ENCODE assay signal across 7 mouse cellular contexts in genomic region chr11:86586868-86587792, GRCm38 (mm10). TPM values are rescaled to one million over a fixed set of nuclear protein-coding genes. Genes with fewer than 3 reads are reported as not detected.
DNase-seq lines count a peak whose midpoint lies in the region; ATAC-seq and TF ChIP-seq lines count a peak whose summit lies in the region.

No protein-coding gene starts in this region.

- no peaks in the 10 kb centered on the region for H3K9me3 ChIP-seq in lung, embryonic 15.5 days

- no peaks in the 10 kb centered on the region for H3K27me3 ChIP-seq in lung, embryonic 15.5 days

- H3K36me3 ChIP-seq in lung, embryonic 15.5 days, result no peaks in the 10 kb centered on the region; the same call in 1 of the 2 replicates

- TF ChIP-seq CTCF in brain, embryonic 14.5 days (IDR thresholded peaks at IDR 0.05; ENCODE audit: borderline replicate concordance, extremely low read depth, insufficient read depth, insufficient read length), result no peak

- 3% methylated on average over 15 of the region's 15 CpGs for WGBS in lung, embryonic 15.5 days

- peak overlapping the region; percentile 93 for H3K27ac ChIP-seq in lung, embryonic 15.5 days

- no peak for TF ChIP-seq POLR2A in brain, embryonic 14.5 days (IDR thresholded peaks at IDR 0.05; ENCODE audit: borderline replicate concordance, extremely low read depth, insufficient read depth, insufficient read length, poor library complexity, severe bottlenecking)

- H3K4me3 ChIP-seq in lung, embryonic 15.5 days, result peak overlapping the region; percentile 49

- H3K9ac ChIP-seq in lung, embryonic 15.5 days, result peak overlapping the region; percentile 62

- peak; percentile 90 for ATAC-seq in lung, embryonic 15.5 days (ENCODE audit: borderline replicate concordance, extremely low read depth, low FRiP score, low TSS enrichment)

- peak overlapping the region; percentile 62 for H3K4me2 ChIP-seq in lung, embryonic 15.5 days

- H3K4me1 ChIP-seq in lung, embryonic 15.5 days, result peaks cover 36% of the 10 kb centered on the region

- DNase-seq in MN1 (ENCODE audit: low spot score), result peak; percentile 72
- DNase-seq in brain, embryonic 14.5 days (ENCODE audit: low read depth), result peak; percentile 33
- peak; percentile 98 for DNase-seq in heart, adult 11 months
- DNase-seq in kidney, adult 11 months, result peak; percentile 86
- peak; percentile 83 for DNase-seq in skeletal muscle tissue, adult 2 months (ENCODE audit: low read depth, low spot score)
- DNase-seq in frontal cortex, adult 2 months (ENCODE audit: extremely low spot score in 1 of 2, low spot score in 1 of 2), result no peak

RNA-seq across cellular contexts. Expression of gene Tubd1, which starts 42.3 kb away (rescaled TPM):
- 4.4 and 6.6 TPM in 2 replicates for polyA plus RNA-seq in brain, embryonic 14.5 days (2012; rRNA removed)
- polyA plus RNA-seq in lung, embryonic 15.5 days (2015; fragmentation: Nextera tagmentation; extraction: Ambion mirVana), result 14.8 and 16.1 TPM in 2 replicates
- polyA plus RNA-seq in frontal cortex, adult 2 months (2012; rRNA removed), result 5.6 and 6.7 TPM in 2 replicates

RNA-seq across cellular contexts. Expression of gene Rps6kb1, which starts 42.5 kb away (rescaled TPM):
- polyA plus RNA-seq in brain, embryonic 14.5 days (2012; rRNA removed), result 25.5 and 28.5 TPM in 2 replicates
- polyA plus RNA-seq in lung, embryonic 15.5 days (2015; fragmentation: Nextera tagmentation; extraction: Ambion mirVana), result 59.0 and 61.1 TPM in 2 replicates
- 27.7 and 29.3 TPM in 2 replicates for polyA plus RNA-seq in frontal cortex, adult 2 months (2012; rRNA removed)

Comparison
In these comparisons a context has a peak if more than half of its experiments do, and no peak if none do; other contexts are left out.
1. DNase-seq: peak in MN1 (single experiment), brain, embryonic 14.5 days (single experiment), heart, adult 11 months (single experiment), kidney, adult 11 months (single experiment) and skeletal muscle tissue, adult 2 months (single experiment); none in frontal cortex, adult 2 months (0 of 2).